Mouse (Mus musculus) spleen, postnatal 36 days (tissue): ENCODE measurements around the gene Ift74.
"Not testable (repeated sequence)": the region's sequence is repeated elsewhere in the genome, so short reads cannot be mapped to it uniquely, and the experiment has no call there.

ENCODE experiments used
- DNase-seq, 2 experiments: peaks; one replicate each; pipeline ENCODE4 v3.0.0; 2022; ENCODE audit warnings: low spot score in 2 of 2, mixed read lengths in 1 of 2

Ift74 gene

DNA sequence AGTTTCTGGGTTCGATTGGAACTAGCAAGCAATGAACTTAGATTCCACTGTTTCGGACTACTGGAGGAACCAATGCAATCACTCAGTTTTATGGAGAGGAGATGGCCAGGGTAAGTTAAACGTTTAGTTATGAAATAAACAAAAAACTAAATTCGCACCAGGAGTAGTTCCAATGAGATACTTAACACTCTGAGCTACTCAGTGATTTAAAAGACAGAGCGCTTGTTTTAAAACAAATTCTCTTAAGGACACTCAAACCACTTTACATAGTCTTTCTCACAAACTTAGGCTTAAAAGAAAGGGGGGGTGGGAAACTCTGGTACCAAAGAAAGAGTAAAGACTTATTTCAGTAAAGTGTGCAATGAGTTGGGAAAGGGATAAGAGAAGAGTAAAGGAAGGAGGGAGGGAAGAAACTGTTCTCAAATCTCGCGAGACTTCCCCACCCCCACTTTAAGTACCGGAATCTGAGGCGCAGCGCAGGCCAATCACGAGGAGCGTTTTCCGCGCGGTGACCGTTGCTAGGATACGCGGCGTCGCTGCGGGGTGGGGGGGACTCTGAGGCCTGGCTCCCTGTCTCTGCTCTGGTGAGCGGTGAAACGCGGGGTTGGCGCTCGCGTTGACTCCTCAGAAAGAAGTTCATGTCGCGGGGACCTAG, at the start of gene Ift74:
Gene Ift74, plus strand, starts transcription at position 520 of the 655 bp plus-strand sequence.
- DNase-seq = peak; percentile 88 to 92

DNA sequence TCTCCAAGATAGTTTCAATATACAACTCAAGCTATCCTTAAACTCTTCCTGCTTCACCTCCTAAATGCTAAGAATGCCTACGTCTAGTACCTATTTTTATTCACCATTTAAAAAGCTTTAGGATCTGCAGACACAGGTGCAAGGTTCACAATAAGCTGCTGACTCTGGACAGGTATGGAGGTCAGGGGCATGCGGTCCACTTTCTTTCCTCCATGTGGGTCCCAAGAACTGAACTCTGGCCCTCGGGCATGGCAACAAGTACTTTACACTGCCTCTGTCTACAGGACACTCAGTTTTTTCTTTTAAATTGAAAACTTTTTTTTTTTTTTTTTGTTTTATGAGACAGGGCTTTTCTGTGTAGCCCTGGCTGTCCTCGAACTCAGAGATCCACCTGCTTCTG, 41.6 kb upstream of the Ift74 start:
- DNase-seq = no peak

GRCm38 (mm10) chr4:94591765-94592381, 22.4 kb upstream of the Ift74 start:
- DNase-seq = no peak

GRCm38 (mm10) chr4:94592709-94593108, 21.6 kb upstream of the Ift74 start:
- no peak for DNase-seq

GRCm38 (mm10) chr4:94601395-94601794, 12.9 kb upstream of the Ift74 start:
- DNase-seq = no peak

DNA sequence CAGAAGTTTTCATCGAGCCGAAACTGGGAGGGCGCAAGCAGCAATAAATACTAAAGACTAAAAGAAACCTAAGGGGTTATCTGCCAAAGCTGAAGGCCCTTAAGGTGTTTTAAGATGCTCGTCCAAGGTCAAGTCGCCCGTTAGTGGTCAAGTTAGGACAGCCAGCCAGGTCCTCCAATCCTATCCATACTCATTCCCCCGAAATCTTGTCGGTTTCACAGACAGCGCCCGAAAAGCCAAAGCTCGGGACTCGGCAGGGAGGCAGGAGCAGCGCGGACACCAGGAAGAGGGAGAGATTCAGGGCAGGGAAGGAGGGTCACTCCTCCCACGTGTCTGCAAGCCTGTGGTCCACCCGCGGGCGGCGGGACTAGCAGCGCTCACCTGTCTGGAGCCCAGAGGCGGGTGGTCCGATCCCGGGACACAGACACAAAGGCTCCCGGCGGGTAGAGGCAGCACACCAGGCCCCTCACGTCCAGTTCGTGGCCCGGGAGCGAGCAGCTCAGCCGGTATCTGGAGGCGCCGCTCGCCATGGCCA, 11.7 kb upstream of the Ift74 start:
- no peak for DNase-seq

DNA sequence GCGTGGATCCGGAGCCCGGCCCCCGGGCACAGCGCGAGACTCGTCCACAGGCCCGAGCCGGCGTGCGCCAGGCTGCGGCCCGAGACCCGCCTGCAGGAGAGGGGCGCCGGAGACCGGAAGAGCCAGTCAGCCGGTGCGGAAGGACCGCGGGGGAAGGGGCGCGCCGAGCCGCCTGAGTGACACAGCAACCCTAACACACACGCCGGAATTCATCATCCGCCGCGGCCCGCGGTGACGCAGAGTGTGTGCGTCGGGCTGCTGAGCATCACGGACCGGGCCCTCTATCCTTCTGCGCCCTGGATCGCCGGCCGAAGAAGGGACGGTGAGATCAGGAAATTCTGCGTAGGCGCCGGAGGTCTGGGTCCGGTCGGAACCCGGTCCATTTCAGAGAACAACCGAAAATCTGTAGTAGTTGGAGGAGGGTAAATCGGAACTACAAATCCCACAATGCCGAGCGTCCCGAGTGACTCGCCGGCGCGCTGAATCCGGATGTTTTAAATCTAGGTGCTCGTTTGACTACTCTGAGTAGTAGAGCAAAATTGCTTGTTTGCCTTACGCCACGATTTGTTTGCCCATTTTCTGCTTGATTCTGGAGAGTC, 11.2 kb upstream of the Ift74 start, which contains the start of gene Plaa:
Gene Plaa, minus strand, starts transcription at position 214 of the 599 bp plus-strand sequence.
- DNase-seq = peak; percentile 87 to 89

GRCm38 (mm10) chr4:94604452-94605019, 9.8 kb upstream of the Ift74 start:
- DNase-seq = no peak

- DNase-seq = no peak
These were observed 8.7 kb upstream of the Ift74 start for GRCm38 (mm10) chr4:94605591-94605990.

GRCm38 (mm10) chr4:94610339-94610738, 4.0 kb upstream of the Ift74 start:
- DNase-seq = no peak

DNA sequence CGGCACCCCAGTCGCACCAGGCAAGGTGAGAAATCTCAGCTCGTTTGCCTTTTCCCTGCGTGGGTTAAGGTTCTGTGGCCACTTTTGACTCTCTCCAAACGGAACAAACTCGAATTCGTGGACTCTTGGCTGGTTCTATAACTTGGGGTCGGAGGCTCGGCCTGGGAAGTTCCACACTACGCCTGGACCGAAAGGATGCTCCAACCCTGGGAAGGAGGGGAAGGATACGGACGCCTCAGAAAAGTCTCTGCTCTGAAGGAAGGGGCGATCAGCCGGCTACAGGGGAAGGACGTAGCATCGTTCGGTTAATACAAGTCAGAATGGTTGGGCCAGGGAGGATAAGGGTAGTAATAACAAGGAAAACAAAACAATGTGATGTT, 326 bp downstream of the Ift74 start:
- DNase-seq = no peak

GRCm38 (mm10) chr4:94620077-94620476, 5.8 kb downstream of the Ift74 start:
- no peak for DNase-seq

DNA sequence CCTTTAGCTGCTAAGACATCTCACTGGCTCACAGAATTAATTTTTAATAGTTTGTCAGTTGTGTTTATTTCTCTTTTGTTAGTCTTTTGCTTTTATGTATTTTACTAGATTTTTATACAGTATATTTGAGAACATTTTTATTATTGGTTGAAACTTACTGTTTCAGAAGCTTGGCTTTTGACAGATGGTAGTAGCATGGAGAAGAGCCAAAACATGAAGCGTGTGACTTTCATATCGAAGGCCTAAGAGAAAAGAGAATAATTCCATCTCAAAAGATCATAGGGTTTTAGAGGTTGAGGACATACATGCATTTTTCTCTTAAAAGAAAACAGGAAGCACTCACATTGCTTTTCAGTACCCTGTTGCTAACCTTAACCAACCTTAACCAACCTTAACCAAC, 28.9 kb downstream of the Ift74 start:
- DNase-seq = no peak

- DNase-seq = no peak
These were observed 35.6 kb downstream of the Ift74 start, which contains the start of gene Lrrc19 for GRCm38 (mm10) chr4:94649920-94650319. Gene Lrrc19 (minus strand): TSS chr4:94650144.

DNA sequence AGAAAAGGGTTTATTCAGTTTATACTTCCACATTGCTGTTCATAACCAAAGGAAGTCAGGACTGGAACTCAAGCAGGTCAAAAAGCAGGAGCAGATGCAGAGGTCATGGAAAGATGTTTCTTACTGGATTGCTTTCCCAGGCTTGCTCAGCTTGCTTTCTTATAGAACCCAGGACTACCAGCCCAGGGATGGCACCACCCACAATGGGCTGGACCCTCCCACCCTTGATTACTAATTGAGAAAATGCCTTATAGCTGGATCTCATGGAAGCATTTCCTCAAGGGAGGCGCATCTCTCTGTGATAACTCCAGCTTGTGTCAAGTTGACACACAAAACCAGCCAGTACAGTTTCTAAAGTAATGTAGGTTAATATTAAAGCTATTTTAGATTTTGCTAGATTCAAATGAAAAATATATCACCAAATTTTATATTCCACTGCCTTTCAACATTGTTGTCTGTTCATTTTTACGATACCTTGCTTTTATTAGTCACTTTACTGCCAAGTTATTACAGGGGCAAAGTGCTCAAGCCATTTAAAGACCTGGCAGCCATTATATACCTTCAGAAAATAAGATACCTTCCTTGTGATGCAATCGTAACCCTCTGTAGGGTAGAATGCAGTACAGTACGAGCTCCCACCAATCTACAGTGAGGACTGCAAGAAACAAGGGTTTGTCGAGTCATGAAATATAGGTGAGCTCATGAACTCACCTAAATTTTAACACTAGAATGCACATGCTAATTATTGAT, 36.3 kb downstream of the Ift74 start:
- not testable (repeated sequence) for DNase-seq

- DNase-seq = no peak
These were observed 55.4 kb downstream of the Ift74 start for GRCm38 (mm10) chr4:94669718-94670117.

DNA sequence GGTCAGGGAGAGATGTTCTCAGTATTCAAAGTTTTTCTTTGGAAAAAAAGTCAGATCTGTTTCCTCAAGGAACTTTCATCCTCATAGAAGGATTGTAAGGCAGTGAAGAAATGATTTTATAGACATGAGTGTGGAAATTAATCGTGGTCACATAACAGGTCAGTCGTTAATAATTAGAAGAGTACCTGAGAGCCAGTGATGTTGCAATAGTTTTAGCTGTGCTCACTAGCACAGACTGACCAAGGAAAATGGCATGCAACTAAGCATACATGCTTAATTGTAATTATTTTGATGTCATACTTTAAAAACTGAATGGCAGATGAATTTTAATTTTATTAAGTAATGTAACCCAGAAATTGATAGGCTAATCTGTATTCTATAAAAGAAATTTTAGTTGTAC, 66.4 kb downstream of the Ift74 start:
- no peak for DNase-seq

- no peak for DNase-seq
These were observed 66.9 kb downstream of the Ift74 start for GRCm38 (mm10) chr4:94681181-94681580.

DNA sequence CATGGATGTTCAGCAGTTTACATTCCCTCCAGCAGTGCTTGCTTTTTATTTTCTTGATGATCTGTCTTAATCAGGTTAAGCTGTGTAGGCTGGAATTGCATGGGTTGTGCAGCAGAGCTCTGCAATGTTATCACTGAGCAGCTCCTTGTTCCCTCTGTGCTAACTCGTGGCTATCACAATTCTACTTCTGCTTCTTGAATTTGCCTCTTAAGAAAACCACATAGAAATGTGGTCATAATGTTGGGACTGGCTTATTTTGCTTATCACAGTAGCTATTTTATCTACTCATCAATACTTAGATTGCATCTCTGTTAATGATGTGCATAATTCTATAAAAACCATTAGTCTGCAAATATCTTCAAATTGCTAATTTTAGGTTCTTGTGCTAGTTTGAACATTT, 67.7 kb downstream of the Ift74 start:
- DNase-seq = no peak

GRCm38 (mm10) chr4:94683305-94683704, 69.0 kb downstream of the Ift74 start:
- DNase-seq = no peak

- DNase-seq = not testable (repeated sequence)
These were observed 75.5 kb downstream of the Ift74 start for GRCm38 (mm10) chr4:94689804-94690203.

DNA sequence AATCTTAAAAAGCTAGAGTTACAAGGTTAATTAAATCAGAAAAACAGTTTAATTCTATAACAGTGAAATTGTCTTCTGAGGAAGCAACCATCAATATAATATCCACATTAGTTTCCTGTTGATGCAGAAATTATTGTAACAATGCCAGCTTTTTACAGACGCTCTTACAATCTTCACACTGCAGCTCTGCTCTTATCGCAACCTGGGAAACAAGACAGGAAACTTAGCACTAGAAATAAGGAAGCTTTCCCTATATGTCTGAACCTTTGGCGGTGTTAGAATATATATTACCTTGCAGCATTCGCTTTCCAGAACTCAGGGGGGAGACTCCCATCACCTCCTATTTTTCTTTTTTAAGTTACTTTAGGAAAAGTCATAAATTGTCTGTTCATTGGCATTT, 76.8 kb downstream of the Ift74 start:
- peak in 1 of 2 experiments; percentile 2 for DNase-seq
